Mouse (Mus musculus) lung, embryonic 16.5 days (tissue): ENCODE measurements around the gene Oaz3. TPM values are rescaled to one million over a fixed set of nuclear protein-coding genes. Genes with fewer than 3 reads are reported as not detected.
A peak's percentile ranks its signal among the peaks of the same experiment; 100 is the strongest.

Experiments used
- ATAC-seq: fragments of 200-750 bp; cut with Nextera tagmentation; 2 replicates; pipeline ENCODE4 v1.8.0; 2017; ENCODE audit warnings: low read depth, mild to moderate bottlenecking, moderate library complexity
- H3K27ac ChIP-seq: fragments of 300-500 bp; sonication (generic); 2 replicates; pipeline ENCODE4 v1.5.1; 2014; ENCODE audit warnings: mild to moderate bottlenecking, control low read depth, low read length
- H3K27me3 ChIP-seq: fragments of 300-500 bp; sonication (generic); 2 replicates; pipeline ENCODE4 v1.6.1; 2014; ENCODE audit warnings: low read depth, low read length, mixed read lengths; ENCODE audit not compliant: control insufficient read depth, insufficient read depth
- H3K36me3 ChIP-seq: fragments of 300-500 bp; sonication (generic); 2 replicates; pipeline ENCODE4 v1.6.1; 2014; ENCODE audit warnings: low read length; ENCODE audit not compliant: control insufficient read depth, insufficient read depth
- H3K4me1 ChIP-seq: fragments of 300-500 bp; sonication (generic); replicated peaks from 2 replicates; pipeline ENCODE4 v1.6.1; 2014; ENCODE audit warnings: low read length, mixed read lengths; ENCODE audit not compliant: control insufficient read depth, insufficient read depth
- H3K4me2 ChIP-seq: fragments of 300-500 bp; sonication (generic); 2 replicates; pipeline ENCODE4 v1.6.1; 2014; ENCODE audit warnings: low read depth, low read length, control low read depth
- H3K4me3 ChIP-seq: fragments of 300-500 bp; sonication (generic); 2 replicates; pipeline ENCODE4 v1.5.1; 2014; ENCODE audit warnings: mild to moderate bottlenecking, low read length, control low read depth
- H3K9ac ChIP-seq: fragments of 300-500 bp; sonication (generic); 2 replicates; pipeline ENCODE4 v1.6.1; 2014; ENCODE audit warnings: low read length, control low read depth
- H3K9me3 ChIP-seq: fragments of 300-500 bp; sonication (generic); 2 replicates; pipeline ENCODE4 v1.6.1; 2016; ENCODE audit warnings: low read length; ENCODE audit not compliant: control insufficient read depth
- WGBS: fragments of 180-500 bp; shearing (Covaris S2); extraction: QIAGEN DNeasy Blood & Tissue Kit; methylation state at CpG from one replicate; pipeline ENCODE4 v1.1.7; 2014; 5-methylcytosine and 5-hydroxymethylcytosine counted together
- polyA plus RNA-seq: library from polyadenylated mRNA; unstranded; fragments of >200 nt; fragmentation: Nextera tagmentation; extraction: Ambion mirVana; gene quantifications from 2 replicates; pipeline ENCODE4 v1.2.1, GENCODE M21; 2015

Oaz3 gene
- polyA plus RNA-seq, 1 experiment from 2014 or later, result 0.31 TPM

DNA sequence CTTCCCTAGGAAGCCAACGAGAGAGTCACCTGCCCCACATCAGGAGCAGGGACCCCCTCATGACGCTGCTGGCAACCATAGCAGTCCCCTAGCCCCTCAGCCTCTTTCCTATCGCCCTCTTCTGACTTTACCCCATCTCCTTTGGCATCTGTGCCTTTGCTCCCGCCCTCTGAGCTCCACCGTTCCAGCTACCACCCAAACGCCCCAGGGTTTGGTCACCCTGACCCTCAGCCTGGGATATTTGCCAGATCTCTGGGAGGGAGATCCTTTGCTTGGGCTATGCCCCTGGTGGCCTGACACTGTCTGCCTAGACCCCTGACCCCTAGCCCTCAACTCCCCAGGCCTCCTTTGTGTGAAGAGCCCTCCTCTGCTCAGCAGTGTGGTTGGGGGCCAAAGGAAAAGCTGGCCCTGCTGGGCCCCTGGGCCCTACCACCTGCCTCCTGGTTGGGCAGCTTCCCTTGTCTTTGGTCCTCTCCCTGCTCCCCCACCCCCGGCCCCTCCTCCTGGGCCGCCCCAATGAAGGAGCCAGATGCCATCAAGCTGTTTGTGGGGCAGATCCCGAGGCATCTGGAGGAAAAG lies 35.0 kb upstream of the Oaz3 start:
- Histone ChIP-seq H3K4me3 (no peak overlapping the region), H3K9me3 (no peaks in the 10 kb centered on the region), H3K27me3 (peaks cover 2% of the 10 kb centered on the region; the same call in 1 of the 2 replicates), H3K9ac (no peak overlapping the region), H3K4me1 (0 out of 2 replicates have a peak, but pooled peaks cover 4% of the 10 kb centered on the region), H3K27ac (no peak overlapping the region), H3K4me2 (no peak overlapping the region), H3K36me3 (no peaks in the 10 kb centered on the region)
- ATAC-seq, result no peak
- 18% methylated on average over 9 of the region's 9 CpGs for WGBS

GRCm38 (mm10) chr3:94477981-94478422 lies 34.3 kb upstream of the Oaz3 start, which contains the start of gene Celf3:
Gene Celf3, plus strand, starts transcription at chr3:94478295.
- H3K9ac ChIP-seq, result no peak within 1 kb of the TSS
- no peak within 1 kb of the TSS for H3K4me2 ChIP-seq
- no peaks in the 10 kb centered on the region for H3K9me3 ChIP-seq
- 3% methylated on average over 14 of the region's 14 CpGs for WGBS
- peak; percentile 10; the same call in 1 of the 2 replicates for ATAC-seq
- no peaks in the 10 kb centered on the region for H3K36me3 ChIP-seq
- peaks cover 3% of the 10 kb centered on the region; the same call in 1 of the 2 replicates for H3K4me1 ChIP-seq
- no peak within 1 kb of the TSS for H3K27ac ChIP-seq
- H3K4me3 ChIP-seq, result no peak within 1 kb of the TSS
- peaks cover 2% of the 10 kb centered on the region; the same call in 1 of the 2 replicates for H3K27me3 ChIP-seq

GRCm38 (mm10) chr3:94477444-94477843 lies 33.7 kb upstream of the Oaz3 start:
- Histone ChIP-seq H3K4me2 (no peak overlapping the region), H3K36me3 (no peaks in the 10 kb centered on the region), H3K27me3 (peaks cover 2% of the 10 kb centered on the region; the same call in 1 of the 2 replicates), H3K9ac (no peak overlapping the region), H3K4me3 (no peak overlapping the region), H3K27ac (no peak overlapping the region), H3K4me1 (no peaks in the 10 kb centered on the region; the same call in 1 of the 2 replicates), H3K9me3 (no peaks in the 10 kb centered on the region)
- ATAC-seq, result no peak
- WGBS, result 63% methylated on average over 4 of the region's 4 CpGs

DNA sequence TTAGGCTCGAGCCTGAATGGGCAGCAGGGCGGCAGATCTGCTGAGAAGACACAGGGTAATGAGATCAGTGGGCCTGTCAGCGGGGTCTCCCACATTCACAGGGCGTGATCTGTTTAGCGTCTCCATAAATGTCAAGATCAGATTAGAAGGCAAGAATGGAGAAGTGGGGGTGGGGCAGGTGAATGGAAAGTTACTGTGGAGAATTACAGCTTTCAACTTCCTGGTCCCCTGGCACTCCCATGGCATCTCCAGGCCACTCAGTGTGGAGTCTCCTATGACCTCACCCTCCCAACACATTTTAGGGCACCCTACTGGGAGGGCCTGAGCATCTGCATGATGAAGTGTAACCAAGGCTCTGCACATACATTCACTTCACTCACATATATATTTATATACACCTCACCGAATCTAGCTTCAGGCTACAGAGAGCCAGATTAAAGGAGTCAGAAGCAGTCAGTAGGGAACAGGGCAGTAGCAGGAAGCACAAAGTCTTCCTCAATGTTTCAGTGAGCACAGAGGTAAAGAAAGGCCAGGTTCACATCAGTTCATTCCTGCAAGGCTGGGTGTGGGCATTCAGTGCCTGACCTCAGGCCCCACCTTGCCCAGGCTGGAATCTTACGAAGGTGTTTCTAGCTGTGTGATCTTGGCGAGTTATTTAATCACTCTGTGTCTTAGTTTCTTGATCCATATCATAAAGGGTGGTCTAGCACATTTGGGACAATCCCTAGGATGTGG lies 32.8 kb upstream of the Oaz3 start:
- H3K4me3 ChIP-seq, result no peak overlapping the region
- H3K9ac ChIP-seq, result no peak overlapping the region
- no peaks in the 10 kb centered on the region; the same call in 1 of the 2 replicates for H3K4me1 ChIP-seq
- peaks cover 2% of the 10 kb centered on the region; the same call in 1 of the 2 replicates for H3K27me3 ChIP-seq
- WGBS, result 55% methylated on average over 8 of the region's 8 CpGs
- no peak overlapping the region for H3K27ac ChIP-seq
- no peak for ATAC-seq
- no peak overlapping the region for H3K4me2 ChIP-seq
- no peaks in the 10 kb centered on the region for H3K9me3 ChIP-seq
- no peaks in the 10 kb centered on the region for H3K36me3 ChIP-seq

DNA sequence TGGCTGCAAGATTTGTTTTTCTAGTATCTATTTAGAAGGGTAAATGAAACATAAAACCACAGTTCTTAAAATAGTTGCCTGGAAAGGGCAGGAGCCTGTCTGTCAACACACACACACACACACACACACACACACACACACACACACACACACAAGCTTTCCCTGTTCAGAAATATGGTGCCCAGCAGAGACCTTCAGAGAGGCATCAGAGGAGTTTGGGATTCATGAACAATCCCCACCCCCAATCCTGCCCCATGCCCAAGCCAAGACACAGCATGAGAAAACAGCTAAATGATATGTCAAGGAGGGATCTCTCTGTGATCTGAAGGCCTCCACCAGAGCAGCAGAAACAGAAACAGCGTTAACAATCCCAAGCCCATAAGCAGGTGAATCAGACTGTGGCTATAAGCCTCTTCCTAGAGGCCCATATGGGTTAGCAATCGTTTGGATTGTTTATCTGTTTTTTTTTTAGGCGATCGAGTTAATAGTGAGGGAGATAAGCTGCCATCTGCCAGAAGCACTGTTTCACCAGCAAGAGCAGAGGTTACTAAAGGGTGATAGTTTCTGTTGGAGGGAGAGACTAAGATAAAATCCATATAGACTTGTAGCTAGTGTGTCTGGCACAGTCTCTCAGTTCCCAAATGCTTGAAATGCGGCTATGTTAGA lies 30.0 kb upstream of the Oaz3 start:
- no peak overlapping the region for H3K9ac ChIP-seq
- 42% methylated on average over 5 of the region's 5 CpGs for WGBS
- no peaks in the 10 kb centered on the region for H3K9me3 ChIP-seq
- no peak overlapping the region for H3K27ac ChIP-seq
- no peak overlapping the region for H3K4me3 ChIP-seq
- H3K4me2 ChIP-seq, result no peak overlapping the region
- no peaks in the 10 kb centered on the region for H3K36me3 ChIP-seq
- H3K27me3 ChIP-seq, result peaks cover under 1% of the 10 kb centered on the region; the same call in 1 of the 2 replicates
- no peaks in the 10 kb centered on the region; the same call in 1 of the 2 replicates for H3K4me1 ChIP-seq
- ATAC-seq, result no peak

GRCm38 (mm10) chr3:94473115-94473505 lies 29.4 kb upstream of the Oaz3 start:
- ATAC-seq, result no peak
- Histone ChIP-seq H3K4me3 (no peak overlapping the region), H3K36me3 (no peaks in the 10 kb centered on the region), H3K9me3 (no peaks in the 10 kb centered on the region), H3K4me1 (no peaks in the 10 kb centered on the region; the same call in 1 of the 2 replicates), H3K9ac (no peak overlapping the region), H3K27me3 (no peaks in the 10 kb centered on the region), H3K4me2 (peak overlapping the region; percentile 42; the same call in 1 of the 2 replicates), H3K27ac (peak overlapping the region; percentile 43; the same call in 1 of the 2 replicates)
- WGBS, result 42% methylated on average over 10 of the region's 10 CpGs

- H3K27ac ChIP-seq, result peak overlapping the region; percentile 43; the same call in 1 of the 2 replicates
- peak overlapping the region; percentile 42 for H3K4me2 ChIP-seq
- H3K36me3 ChIP-seq, result no peaks in the 10 kb centered on the region
- no peak overlapping the region for H3K9ac ChIP-seq
- no peaks in the 10 kb centered on the region for H3K27me3 ChIP-seq
- peak overlapping the region; percentile 27 for H3K4me3 ChIP-seq
- 8% methylated on average over 28 of the region's 28 CpGs for WGBS
- peak; percentile 87 for ATAC-seq
- H3K9me3 ChIP-seq, result no peaks in the 10 kb centered on the region
- H3K4me1 ChIP-seq, result no peaks in the 10 kb centered on the region; the same call in 1 of the 2 replicates
Measured at GRCm38 (mm10) chr3:94472447-94473114, 28.9 kb upstream of the Oaz3 start.

GRCm38 (mm10) chr3:94468931-94469330 lies 25.2 kb upstream of the Oaz3 start:
- Histone ChIP-seq H3K9me3 (no peaks in the 10 kb centered on the region), H3K4me3 (no peak overlapping the region), H3K9ac (no peak overlapping the region), H3K4me1 (no peaks in the 10 kb centered on the region; the same call in 1 of the 2 replicates), H3K27ac (no peak overlapping the region), H3K4me2 (no peak overlapping the region), H3K36me3 (no peaks in the 10 kb centered on the region), H3K27me3 (no peaks in the 10 kb centered on the region)
- ATAC-seq, result no peak
- 44% methylated on average over 3 of the region's 3 CpGs for WGBS
